Mouse (Mus musculus) hindbrain, embryonic 12.5 days (tissue): ENCODE data around the gene Asic3. TPM values are rescaled to one million over a fixed set of nuclear protein-coding genes. Genes with fewer than 3 reads are reported as not detected.

Experiments
- ATAC-seq: fragments of 200-750 bp; cut with Nextera tagmentation; 2 replicates; pipeline ENCODE4 v1.8.0; 2017; ENCODE audit warnings: moderate TSS enrichment; ENCODE audit not compliant: low FRiP score
- H3K27ac ChIP-seq: fragments of 300-500 bp; sonication (generic); 2 replicates; pipeline ENCODE4 v1.5.1; 2016; ENCODE audit warnings: mild to moderate bottlenecking
- H3K27me3 ChIP-seq: fragments of 300-500 bp; sonication (generic); 2 replicates; pipeline ENCODE4 v1.6.1; 2016; ENCODE audit warnings: mild to moderate bottlenecking
- H3K36me3 ChIP-seq: fragments of 300-500 bp; sonication (generic); 2 replicates; pipeline ENCODE4 v1.6.1; 2016; ENCODE audit warnings: mild to moderate bottlenecking
- H3K4me1 ChIP-seq: fragments of 300-500 bp; sonication (generic); 2 replicates; pipeline ENCODE4 v1.6.1; 2016
- H3K4me2 ChIP-seq: fragments of 300-500 bp; sonication (generic); replicated peaks from 2 replicates; pipeline ENCODE4 v1.6.1; 2016; ENCODE audit warnings: mild to moderate bottlenecking
- H3K4me3 ChIP-seq: fragments of 300-500 bp; sonication (generic); 2 replicates; pipeline ENCODE4 v1.5.1; 2016; ENCODE audit warnings: mild to moderate bottlenecking
- H3K9ac ChIP-seq: fragments of 300-500 bp; sonication (generic); 2 replicates; pipeline ENCODE4 v1.6.1; 2016; ENCODE audit warnings: mild to moderate bottlenecking, moderate library complexity
- H3K9me3 ChIP-seq: fragments of 300-500 bp; sonication (generic); replicated peaks from 2 replicates; pipeline ENCODE4 v1.6.1; 2016; ENCODE audit warnings: mild to moderate bottlenecking
- WGBS: fragments of 180-500 bp; shearing (Covaris S2); methylation state at CpG from one replicate; pipeline ENCODE4 v1.1.7; 2016; 5-methylcytosine and 5-hydroxymethylcytosine counted together
- polyA plus RNA-seq: library from polyadenylated mRNA; unstranded; fragments of >200 nt; fragmentation: Nextera tagmentation; extraction: Ambion mirVana; gene quantifications from 2 replicates; pipeline ENCODE4 v1.2.1, GENCODE M21; 2016

Asic3 gene
- polyA plus RNA-seq, 1 experiment from 2014 or later = 1.2 TPM

DNA sequence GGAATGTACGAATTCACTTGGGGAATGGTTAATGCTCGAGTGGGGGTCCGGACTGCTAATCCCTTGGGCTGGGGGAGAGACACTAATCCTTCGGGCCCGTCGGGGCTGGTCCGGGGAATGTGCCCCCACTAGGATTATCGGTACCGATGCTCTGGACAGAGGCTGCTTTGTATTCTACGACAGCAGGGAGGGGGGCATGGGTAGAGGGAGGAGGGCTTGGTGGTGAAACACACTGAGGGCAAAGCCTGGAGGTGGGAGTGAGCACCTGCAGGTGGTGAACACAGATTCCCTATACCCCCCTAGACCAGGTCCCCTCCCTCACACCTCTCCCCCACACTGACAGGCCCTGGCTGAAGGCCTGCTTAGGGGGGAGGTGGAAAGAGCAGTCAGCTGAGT lies 12.8 kb downstream of the Asic3 start:
- Histone ChIP-seq H3K9me3 (no peaks in the 10 kb centered on the region), H3K4me2 (peak overlapping the region; percentile 80), H3K4me3 (peak overlapping the region; percentile 57), H3K27me3 (peaks cover 13% of the 10 kb centered on the region; the same call in 1 of the 2 replicates), H3K36me3 (peaks cover 19% of the 10 kb centered on the region), H3K4me1 (peaks cover 61% of the 10 kb centered on the region), H3K9ac (peak overlapping the region; percentile 69), H3K27ac (peak overlapping the region; percentile 90; the same call in 1 of the 2 replicates)
- 1% methylated on average over 10 of the region's 10 CpGs for WGBS
- ATAC-seq = no peak

- Histone ChIP-seq H3K9me3 (no peaks in the 10 kb centered on the region), H3K27ac (no peak overlapping the region), H3K4me1 (peaks cover 61% of the 10 kb centered on the region), H3K4me3 (peak overlapping the region; percentile 57; the same call in 1 of the 2 replicates), H3K27me3 (peaks cover 13% of the 10 kb centered on the region; the same call in 1 of the 2 replicates), H3K36me3 (peaks cover 25% of the 10 kb centered on the region), H3K4me2 (peak overlapping the region; percentile 80), H3K9ac (0 out of 2 replicates have a peak overlapping the region, but pooled peaks have one; percentile 69)
- 10% methylated on average over 9 of the region's 9 CpGs for WGBS
- ATAC-seq = no peak
These were observed 13.5 kb downstream of the Asic3 start for GRCm38 (mm10) chr5:24426556-24427284.

DNA sequence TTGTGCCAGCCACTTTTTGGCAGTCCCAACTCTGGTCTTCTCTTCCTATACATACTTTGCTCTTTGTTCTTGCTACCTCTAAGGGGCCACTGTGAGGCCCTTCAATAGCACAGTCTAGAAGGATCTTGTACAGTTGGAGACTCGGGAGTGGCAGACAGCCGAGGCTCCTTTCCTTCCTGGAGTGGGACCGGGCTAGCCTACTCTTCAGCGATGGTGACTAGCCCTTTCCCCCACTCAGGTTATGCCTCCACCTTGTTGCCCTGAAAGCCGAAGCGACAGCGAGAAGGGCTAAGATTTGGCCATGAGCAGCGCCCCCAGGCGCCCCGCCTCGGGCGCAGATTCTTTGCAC lies 14.1 kb downstream of the Asic3 start:
- 11% methylated on average over 12 of the region's 12 CpGs for WGBS
- Histone ChIP-seq H3K27ac (no peak overlapping the region), H3K36me3 (peaks cover 30% of the 10 kb centered on the region), H3K27me3 (peaks cover 13% of the 10 kb centered on the region; the same call in 1 of the 2 replicates), H3K4me2 (peak overlapping the region; percentile 80), H3K4me1 (peaks cover 56% of the 10 kb centered on the region), H3K4me3 (no peak overlapping the region), H3K9me3 (no peaks in the 10 kb centered on the region), H3K9ac (no peak overlapping the region)
- no peak for ATAC-seq

GRCm38 (mm10) chr5:24427981-24428402 lies 14.8 kb downstream of the Asic3 start:
- Histone ChIP-seq H3K36me3 (peaks cover 38% of the 10 kb centered on the region), H3K9ac (peak overlapping the region; percentile 28; the same call in 1 of the 2 replicates), H3K4me2 (peak overlapping the region; percentile 80), H3K4me3 (no peak overlapping the region), H3K27ac (no peak overlapping the region), H3K27me3 (peaks cover 13% of the 10 kb centered on the region; the same call in 1 of the 2 replicates), H3K4me1 (peaks cover 48% of the 10 kb centered on the region), H3K9me3 (no peaks in the 10 kb centered on the region)
- WGBS = 5% methylated on average over 15 of the region's 15 CpGs
- no peak for ATAC-seq

DNA sequence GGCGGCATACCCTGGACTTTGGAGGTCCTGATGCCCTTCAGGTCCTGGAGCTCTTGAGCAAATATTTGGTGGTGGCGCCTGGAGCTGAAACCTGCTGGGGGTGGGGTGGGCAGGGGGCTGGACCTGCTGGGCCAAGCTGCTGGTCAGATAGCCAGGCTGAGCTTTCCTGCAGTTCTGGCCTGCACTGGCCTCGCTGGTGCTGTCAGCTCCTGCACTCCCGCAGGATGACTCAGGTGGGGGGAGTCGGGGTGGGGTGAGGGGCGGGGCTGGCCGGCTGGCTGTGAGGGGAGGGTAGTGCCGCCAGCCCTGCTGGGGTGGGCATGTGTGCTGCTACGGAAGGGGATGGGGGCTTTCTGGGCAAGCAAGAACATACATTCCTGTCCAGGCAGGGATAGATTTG lies 15.4 kb downstream of the Asic3 start:
- ATAC-seq = no peak
- peaks cover 44% of the 10 kb centered on the region for H3K36me3 ChIP-seq
- H3K9ac ChIP-seq = no peak overlapping the region
- peaks cover 13% of the 10 kb centered on the region; the same call in 1 of the 2 replicates for H3K27me3 ChIP-seq
- H3K4me2 ChIP-seq = peak overlapping the region; percentile 80; the same call in 1 of the 2 replicates
- H3K27ac ChIP-seq = no peak overlapping the region
- H3K9me3 ChIP-seq = no peaks in the 10 kb centered on the region
- H3K4me3 ChIP-seq = no peak overlapping the region
- 19% methylated on average over 9 of the region's 9 CpGs for WGBS
- peaks cover 47% of the 10 kb centered on the region for H3K4me1 ChIP-seq

- no peaks in the 10 kb centered on the region for H3K27me3 ChIP-seq
- peaks cover 73% of the 10 kb centered on the region for H3K36me3 ChIP-seq
- H3K4me2 ChIP-seq = no peak overlapping the region
- no peaks in the 10 kb centered on the region for H3K4me1 ChIP-seq
- H3K9me3 ChIP-seq = no peaks in the 10 kb centered on the region
- ATAC-seq = no peak
- no peak overlapping the region for H3K9ac ChIP-seq
- H3K27ac ChIP-seq = no peak overlapping the region
- WGBS = 91% methylated on average over 8 of the region's 8 CpGs
- no peak overlapping the region for H3K4me3 ChIP-seq
These were observed 20.8 kb downstream of the Asic3 start for GRCm38 (mm10) chr5:24433993-24434392.

DNA sequence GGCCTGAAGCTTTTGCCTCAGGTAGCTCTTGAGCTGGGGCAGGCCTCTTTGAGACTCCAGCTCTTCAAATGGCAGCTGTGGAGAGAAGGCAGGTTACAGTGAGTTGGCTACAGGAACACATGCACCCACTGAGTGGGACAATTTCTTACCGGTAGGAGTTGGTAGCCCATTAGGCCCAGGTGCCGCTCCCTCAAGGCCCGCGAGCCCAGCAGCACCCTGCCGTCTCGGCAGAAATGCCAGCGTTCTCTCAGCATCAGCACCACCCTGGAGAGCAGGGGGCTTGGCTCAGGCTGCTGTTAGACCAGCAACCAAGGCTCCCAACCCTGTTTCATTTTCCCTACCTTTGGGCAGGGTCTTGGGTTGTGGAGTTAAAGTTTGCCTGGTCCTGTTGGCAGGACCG lies 28.0 kb downstream of the Asic3 start:
- Histone ChIP-seq H3K9me3 (no peaks in the 10 kb centered on the region), H3K4me1 (peaks cover 19% of the 10 kb centered on the region), H3K4me2 (no peak overlapping the region), H3K9ac (no peak overlapping the region), H3K4me3 (no peak overlapping the region), H3K36me3 (peaks cover 45% of the 10 kb centered on the region), H3K27me3 (no peaks in the 10 kb centered on the region), H3K27ac (no peak overlapping the region)
- ATAC-seq = no peak
- 94% methylated on average over 8 of the region's 8 CpGs for WGBS

DNA sequence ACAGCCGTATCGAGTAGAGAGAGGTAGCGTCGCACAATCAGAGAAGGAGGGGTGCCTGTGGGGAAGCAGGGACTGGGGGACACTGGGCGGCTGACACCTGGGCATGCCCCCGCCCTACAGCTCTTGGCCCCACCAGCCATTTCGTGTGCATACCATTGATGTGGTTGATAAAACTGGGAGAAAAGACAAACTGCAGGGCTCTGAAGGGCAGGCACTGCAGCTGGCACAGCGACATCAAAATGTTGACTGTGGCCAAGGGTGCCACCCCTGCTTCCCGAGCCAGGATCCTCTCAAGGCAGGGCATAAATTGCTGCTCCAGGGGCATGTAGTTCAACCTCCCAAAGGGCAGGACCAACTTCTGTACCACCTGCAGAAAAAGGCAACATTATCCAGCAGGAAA lies 28.8 kb downstream of the Asic3 start:
- no peak for ATAC-seq
- H3K4me2 ChIP-seq = no peak overlapping the region
- no peak overlapping the region for H3K4me3 ChIP-seq
- peaks cover 45% of the 10 kb centered on the region for H3K36me3 ChIP-seq
- no peaks in the 10 kb centered on the region for H3K27me3 ChIP-seq
- no peak overlapping the region for H3K9ac ChIP-seq
- WGBS = 88% methylated on average over 9 of the region's 9 CpGs
- no peaks in the 10 kb centered on the region for H3K9me3 ChIP-seq
- no peak overlapping the region for H3K27ac ChIP-seq
- peaks cover 25% of the 10 kb centered on the region for H3K4me1 ChIP-seq

DNA sequence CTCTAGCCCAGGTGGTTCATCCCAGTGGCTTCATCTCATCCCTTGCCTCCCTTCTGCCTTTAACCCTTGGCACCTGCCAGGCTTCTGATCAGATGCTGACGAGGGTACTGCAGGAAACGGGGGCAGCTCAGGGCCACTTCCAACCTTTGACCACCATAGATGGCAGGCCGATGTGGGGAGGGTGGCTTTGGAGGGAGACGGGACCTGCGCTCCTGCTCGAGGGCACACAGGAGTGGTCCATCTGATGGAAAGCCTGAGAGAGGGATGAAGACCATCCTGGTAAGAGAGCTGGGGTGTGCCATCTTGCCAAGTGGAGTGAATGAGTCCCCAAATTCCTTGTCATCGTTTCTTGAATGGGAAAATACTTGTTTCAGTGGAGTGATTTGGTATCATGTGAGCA lies 30.0 kb downstream of the Asic3 start:
- no peaks in the 10 kb centered on the region for H3K9me3 ChIP-seq
- ATAC-seq = no peak

GRCm38 (mm10) chr5:24443927-24444326 lies 30.7 kb downstream of the Asic3 start:
- 79% methylated on average over 12 of the region's 12 CpGs for WGBS
- Histone ChIP-seq H3K4me3 (peak overlapping the region; percentile 84), H3K9ac (peak overlapping the region; percentile 94), H3K27me3 (no peaks in the 10 kb centered on the region), H3K27ac (no peak overlapping the region), H3K4me1 (peaks cover 34% of the 10 kb centered on the region), H3K36me3 (peaks cover 39% of the 10 kb centered on the region), H3K9me3 (no peaks in the 10 kb centered on the region), H3K4me2 (peak overlapping the region; percentile 96)
- no peak for ATAC-seq

More for the DNA sequence above, 30.0 kb downstream of the Asic3 start:
- Histone ChIP-seq H3K27ac (no peak overlapping the region), H3K36me3 (peaks cover 45% of the 10 kb centered on the region), H3K9ac (no peak overlapping the region), H3K4me1 (peaks cover 34% of the 10 kb centered on the region), H3K4me2 (no peak overlapping the region), H3K27me3 (no peaks in the 10 kb centered on the region), H3K4me3 (no peak overlapping the region)
- 92% methylated on average over 7 of the region's 7 CpGs for WGBS

DNA sequence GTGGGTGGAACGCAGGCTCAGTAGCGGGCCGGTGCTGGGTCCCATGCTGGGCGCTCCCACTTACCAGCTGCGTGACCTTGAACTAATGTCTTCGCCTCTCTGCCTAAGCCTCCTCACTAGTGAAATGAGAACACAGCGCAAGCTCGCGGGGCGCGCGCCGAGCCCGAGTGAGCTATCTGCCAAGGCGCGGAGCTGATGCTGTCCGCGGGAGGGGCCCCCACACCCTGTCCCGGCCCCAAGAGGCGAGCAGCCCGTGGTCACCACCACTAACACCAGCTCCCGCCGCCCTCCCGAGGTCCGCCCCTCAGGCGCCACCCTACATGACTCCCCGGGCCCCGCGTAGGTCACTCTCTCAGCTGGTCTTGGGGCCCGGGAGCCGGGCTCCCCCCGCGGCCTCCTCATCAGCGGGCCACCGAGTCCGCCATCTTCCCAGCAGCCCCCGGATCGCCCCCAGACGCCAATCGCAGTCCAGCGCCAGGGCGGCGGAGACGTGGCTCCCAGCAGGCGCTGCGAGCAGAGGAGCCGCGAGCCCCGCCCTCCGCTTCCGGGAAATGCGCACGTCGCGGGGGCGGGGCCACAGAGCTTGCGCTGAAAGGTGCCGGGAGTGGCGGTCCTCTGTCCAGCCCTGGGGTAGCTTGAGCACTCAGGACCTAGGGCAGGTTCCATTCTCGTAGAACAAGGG lies 31.7 kb downstream of the Asic3 start, which contains the start of gene Fastk:
Fastk (minus strand) TSS at position 542 of the 682 bp plus-strand sequence.
- Histone ChIP-seq H3K4me1 (peaks cover 34% of the 10 kb centered on the region), H3K9ac (peak within 1 kb of the TSS; percentile 94), H3K27me3 (no peaks in the 10 kb centered on the region), H3K27ac (peak within 1 kb of the TSS; percentile 88), H3K9me3 (no peaks in the 10 kb centered on the region), H3K4me2 (peak within 1 kb of the TSS; percentile 96), H3K36me3 (peaks cover 30% of the 10 kb centered on the region), H3K4me3 (peak within 1 kb of the TSS; percentile 84)
- WGBS = under 1% methylated on average over 60 of the region's 60 CpGs
- ATAC-seq = peak; percentile 82

DNA sequence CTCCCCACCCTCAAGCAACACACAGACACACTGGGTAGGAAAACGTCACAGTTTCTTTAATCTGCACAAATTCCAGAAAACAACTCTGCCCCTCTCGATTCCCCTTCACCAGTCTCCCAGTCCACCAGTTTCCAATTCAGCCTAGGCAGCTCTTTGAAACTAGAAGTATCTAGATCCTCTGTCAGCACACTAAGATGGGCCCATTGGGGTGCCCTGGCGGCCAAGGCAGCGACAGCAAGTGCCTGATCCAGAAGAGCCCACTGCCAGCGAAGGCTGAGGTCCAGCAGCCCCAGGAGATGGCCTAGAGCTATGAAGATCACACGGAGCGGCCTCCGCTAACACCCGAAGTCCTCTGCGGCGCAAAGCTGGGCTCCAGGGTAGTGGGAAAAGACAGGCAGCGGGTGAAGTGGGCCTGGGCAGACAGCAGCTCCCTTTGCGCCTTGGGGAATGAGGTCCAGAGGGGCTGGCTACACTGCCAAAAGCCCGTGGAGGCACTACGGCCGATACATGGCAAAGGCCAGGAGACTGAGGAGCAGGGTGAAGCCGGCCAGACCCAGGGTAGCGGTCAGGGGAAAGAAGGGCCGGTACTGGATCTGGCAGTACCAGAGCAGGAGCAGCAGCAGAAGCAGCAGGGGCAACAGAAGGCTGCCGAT lies 32.4 kb downstream of the Asic3 start:
- Histone ChIP-seq H3K27me3 (0 out of 2 replicates have a peak, but pooled peaks cover 3% of the 10 kb centered on the region), H3K4me3 (peak overlapping the region; percentile 84), H3K4me2 (peak overlapping the region; percentile 96), H3K4me1 (peaks cover 34% of the 10 kb centered on the region), H3K36me3 (peaks cover 24% of the 10 kb centered on the region), H3K27ac (peak overlapping the region; percentile 88), H3K9me3 (no peaks in the 10 kb centered on the region), H3K9ac (peak overlapping the region; percentile 94)
- no peak for ATAC-seq
- 55% methylated on average over 20 of the region's 20 CpGs for WGBS
